Mouse (Mus musculus) small intestine, adult 2 months (tissue): ENCODE measurements around the gene Cd79a.

ENCODE experiments used
- CTCF ChIP-seq: fragments of 200-500 bp; IDR thresholded peaks from 2 replicates; pipeline ENCODE4 v1.5.1; 2012; ENCODE audit warnings: low read depth, mild to moderate bottlenecking, control low read depth, inconsistent platforms, low read length, moderate library complexity, mixed read lengths; ENCODE audit not compliant: insufficient replicate concordance, insufficient read length; ENCODE audit errors: extremely low read depth
- POLR2A ChIP-seq: fragments of 200-500 bp; IDR thresholded peaks from 2 replicates; pipeline ENCODE4 v1.6.1; 2012; ENCODE audit warnings: low read depth, mild to moderate bottlenecking, control low read depth, inconsistent platforms, low read length, moderate library complexity

GRCm38 (mm10) chr7:24948774-24949173 is 51.6 kb downstream of the Cd79a start:
- TF ChIP-seq POLR2A: no peak
- TF ChIP-seq CTCF: no peak
